Mouse (Mus musculus) heart, postnatal 0 days (tissue): ENCODE data around the gene Trip12.

ENCODE experiments used
- CTCF ChIP-seq: IDR thresholded peaks from 2 replicates; pipeline ENCODE4 v1.5.1; 2016; ENCODE audit warnings: antibody characterized with exemption, control low read depth, low read depth
- EP300 ChIP-seq: IDR thresholded peaks from 2 replicates; pipeline ENCODE4 v1.6.1; 2016; ENCODE audit warnings: antibody characterized with exemption, low read depth

- TF ChIP-seq CTCF (no peak; the same call in 1 of the 2 replicates), EP300 (no peak)
Measured at GRCm38 (mm10) chr1:84697136-84697535, 143.2 kb downstream of the Trip12 start.
